Mouse (Mus musculus) G1E (cell line): ENCODE data around the gene Adarb1.

Experiments used
- CTCF ChIP-seq: IDR thresholded peaks from 2 replicates; pipeline ENCODE4 v1.5.1; 2012; ENCODE audit warnings: low read depth, low read length, inconsistent platforms, mixed read lengths
- GATA1 ChIP-seq: IDR thresholded peaks from 2 replicates; pipeline ENCODE4 v1.6.1; 2012; ENCODE audit warnings: borderline replicate concordance, low read length, inconsistent platforms, mixed read lengths
- TAL1 ChIP-seq: conservative IDR thresholded peaks from 2 replicates; pipeline ENCODE4 v1.6.1; 2012; ENCODE audit warnings: low read depth, low read length, inconsistent platforms, mixed read lengths

GRCm38 (mm10) chr10:77314711-77315266, 103.3 kb downstream of the Adarb1 start:
- TF ChIP-seq TAL1 = no peak
- no peak for TF ChIP-seq CTCF
- no peak for TF ChIP-seq GATA1
